Mouse (Mus musculus) embryonic facial prominence, embryonic 10.5 days (tissue): ENCODE data around the gene Pcx. TPM values are rescaled to one million over a fixed set of nuclear protein-coding genes. Genes with fewer than 3 reads are reported as not detected.

ENCODE experiments used
- microRNA-seq: library from miRNA; unstranded; fragments of <30 nt; microRNA quantifications from one replicate; pipeline ENCODE4, GENCODE M21; 2017
- polyA plus RNA-seq: library from polyadenylated mRNA; unstranded; fragments of >200 nt; fragmentation: Nextera tagmentation; extraction: Ambion mirVana; gene quantifications from 2 replicates; pipeline ENCODE4 v1.2.1, GENCODE M21; 2016

Pcx gene
- polyA plus RNA-seq, 1 experiment from 2014 or later = 26.8 TPM

Small RNA genes within 50 kb of the gene (microRNA-seq; reads per million reads assigned to microRNA genes)
- 0.91 reads per million for gene Mir6986

Other genes starting within 250 kb of the Pcx start
- 4.2 and 4.5 TPM in 2 replicates for gene Ssh3, start 241.3 kb upstream of the Pcx start, polyA plus RNA-seq
- gene Ankrd13d, start 227.3 kb upstream of the Pcx start, polyA plus RNA-seq = 6.3 and 7.6 TPM in 2 replicates
- 12.5 and 14.8 TPM in 2 replicates for gene Grk2, start 204.2 kb upstream of the Pcx start, polyA plus RNA-seq
- 68.6 and 69.6 TPM in 2 replicates for gene Kdm2a, start 112.2 kb upstream of the Pcx start, polyA plus RNA-seq
- gene Rhod, start 71.0 kb upstream of the Pcx start, polyA plus RNA-seq = 31.5 and 31.8 TPM in 2 replicates
- gene Syt12, start 33.0 kb upstream of the Pcx start, polyA plus RNA-seq = 2.6 and 2.8 TPM in 2 replicates
- gene 2010003K11Rik, start 11.9 kb upstream of the Pcx start, polyA plus RNA-seq = not detected in 2 replicates
- gene Lrfn4, start 105.2 kb downstream of the Pcx start, polyA plus RNA-seq = 6.8 TPM in 2 replicates
- 75.5 and 82.9 TPM in 2 replicates for gene Rce1, start 115.2 kb downstream of the Pcx start, polyA plus RNA-seq
- gene Gm960, start 188.2 kb downstream of the Pcx start, polyA plus RNA-seq = 2.0 and 2.6 TPM in 2 replicates
- 7.7 and 8.9 TPM in 2 replicates for gene Sptbn2, start 200.7 kb downstream of the Pcx start, polyA plus RNA-seq
- gene Rbm4b, start 246.0 kb downstream of the Pcx start, polyA plus RNA-seq = 102 and 114 TPM in 2 replicates